ENCODE assay signal across 15 mouse cellular contexts in the genomic region with DNA sequence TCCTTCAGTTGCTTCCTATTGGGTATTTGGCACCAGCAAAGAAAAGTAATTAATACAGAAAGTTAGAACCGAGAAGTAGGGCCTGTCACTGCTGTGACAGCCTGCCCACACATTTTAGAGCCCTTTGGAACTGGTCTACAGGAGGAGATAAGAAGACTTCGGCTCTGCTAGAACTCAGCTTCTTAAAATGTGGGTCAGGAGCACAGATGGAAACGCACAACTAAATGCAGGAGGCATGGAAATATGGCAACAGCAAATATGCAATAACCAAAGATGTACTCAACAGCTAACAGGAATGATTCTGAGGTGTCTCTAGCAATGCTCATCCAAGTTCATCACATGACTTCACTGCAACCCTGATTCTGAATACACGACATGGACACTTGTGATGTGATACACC.
"Had no signal": no experiment of that assay in that cellular context is flagged by ENCODE, and none has a peak within 500 bp of the region (broad histone marks: within the 10 kb centered on the region; RNA-seq: fewer than 3 reads in every experiment).

No protein-coding gene starts in this region.

- H3K36me3 ChIP-seq: lung, embryonic 15.5 days; midbrain, embryonic 13.5 days; midbrain, embryonic 15.5 days; neural tube, embryonic 12.5 days; stomach, embryonic 15.5 days had no signal

- H3K4me3 ChIP-seq: lung, embryonic 15.5 days; midbrain, embryonic 13.5 days; midbrain, embryonic 15.5 days; neural tube, embryonic 12.5 days; stomach, embryonic 15.5 days had no signal

- H3K4me1 ChIP-seq: midbrain, embryonic 13.5 days; neural tube, embryonic 12.5 days had no signal

- DNase-seq: lung, adult 18-20 months; lung, postnatal 14 days; lung, postnatal 36 days; right cerebral cortex, postnatal 25 days; thymus, adult 2 months; thymus, postnatal 25 days; thymus, postnatal 4 days had no signal

- H3K27me3 ChIP-seq: lung, embryonic 15.5 days; midbrain, embryonic 13.5 days; midbrain, embryonic 15.5 days; neural tube, embryonic 12.5 days; stomach, embryonic 15.5 days had no signal

- ATAC-seq: lung, postnatal 0 days; midbrain, embryonic 13.5 days; midbrain, embryonic 15.5 days had no signal

- H3K27ac ChIP-seq: lung, embryonic 15.5 days; macrophage; midbrain, embryonic 13.5 days; midbrain, embryonic 15.5 days; neural tube, embryonic 12.5 days; stomach, embryonic 15.5 days; stomach, postnatal 0 days had no signal

- H3K9me3 ChIP-seq: lung, embryonic 15.5 days; midbrain, embryonic 15.5 days; stomach, embryonic 15.5 days had no signal

- H3K9ac ChIP-seq: lung, embryonic 15.5 days; midbrain, embryonic 13.5 days; midbrain, embryonic 15.5 days; neural tube, embryonic 12.5 days; stomach, embryonic 15.5 days had no signal
